23 mouse cellular contexts compared by ENCODE assay signal in the genomic region with DNA sequence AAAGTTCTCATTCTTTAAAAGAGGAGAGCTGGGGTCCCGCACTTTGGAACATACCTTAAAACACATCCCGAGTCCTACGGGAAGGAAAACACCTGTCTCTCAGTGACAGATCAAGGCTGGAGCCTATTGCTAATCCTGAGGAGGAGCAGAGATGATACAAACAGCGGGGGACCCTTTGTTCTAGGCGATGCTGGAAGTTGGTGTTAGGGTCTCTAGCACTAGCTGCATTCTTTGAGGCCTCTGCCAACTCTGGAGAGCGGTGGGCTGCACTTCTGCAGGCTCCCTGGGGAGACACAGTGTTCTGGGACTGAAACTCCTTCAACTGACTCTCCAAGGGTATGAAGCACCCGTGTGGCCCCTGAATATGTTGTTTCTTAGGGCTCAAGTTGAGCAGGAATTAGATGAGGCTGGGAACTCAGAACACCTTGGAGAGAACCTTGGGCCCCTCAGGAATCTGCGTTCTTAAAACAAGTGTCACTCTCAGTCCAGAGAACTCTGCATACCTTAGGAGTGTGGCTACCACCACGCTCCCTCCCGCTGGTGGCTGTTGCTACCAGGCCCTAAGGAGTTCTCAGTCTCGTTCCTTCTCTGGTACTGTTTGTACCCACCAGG. TPM values are rescaled to one million over a fixed set of nuclear protein-coding genes. Genes with fewer than 3 reads are reported as not detected.
"Had no signal": no experiment of that assay in that cellular context is flagged by ENCODE, and none has a peak within 500 bp of the region (broad histone marks: within the 10 kb centered on the region; RNA-seq: fewer than 3 reads in every experiment).

No protein-coding gene starts in this region.

- H3K4me3 ChIP-seq: midbrain, embryonic 12.5 days; myocyte; neural tube, embryonic 13.5 days; neural tube, embryonic 15.5 days had no signal

- ATAC-seq: midbrain, embryonic 16.5 days had no signal

- H3K9me3 ChIP-seq: midbrain, embryonic 10.5 days; midbrain, embryonic 12.5 days; neural tube, embryonic 13.5 days; neural tube, embryonic 15.5 days had no signal

- H3K36me3 ChIP-seq: midbrain, embryonic 10.5 days; midbrain, embryonic 12.5 days; neural tube, embryonic 13.5 days; neural tube, embryonic 15.5 days had no signal

- H3K9ac ChIP-seq: liver, embryonic 14.5 days; lung, embryonic 14.5 days; midbrain, embryonic 12.5 days; neural tube, embryonic 13.5 days; neural tube, embryonic 15.5 days had no signal

- H3K27ac ChIP-seq: liver, embryonic 14.5 days; midbrain, embryonic 10.5 days; midbrain, embryonic 12.5 days; neural tube, embryonic 13.5 days; neural tube, embryonic 15.5 days had no signal

- H3K4me2 ChIP-seq: midbrain, embryonic 12.5 days; neural tube, embryonic 13.5 days; neural tube, embryonic 15.5 days had no signal

- H3K27me3 ChIP-seq: neural tube, embryonic 13.5 days; neural tube, embryonic 15.5 days had no signal

- DNase-seq: lung, adult 18-20 months; lung, embryonic 14.5 days; lung, postnatal 14 days; lung, postnatal 36 days; midbrain, embryonic 14.5 days; retina, postnatal 1 day; right cerebral cortex, adult 18-20 months; right cerebral cortex, postnatal 25 days; right cerebral cortex, postnatal 4 days; spleen, adult 18-20 months; thymus, adult 18-20 months; thymus, postnatal 36 days had no signal

RNA-seq across cellular contexts. Expression of a gene that starts 47.2 kb away (rescaled TPM):
- polyA plus RNA-seq: liver, embryonic 14.5 days; liver, embryonic 16.5 days; lung, embryonic 14.5 days; myocyte; small intestine, adult 2 months; stomach, embryonic 14.5 days; thymus, postnatal 0 days had no signal
